Mouse (Mus musculus): ENCODE data around the gene Anapc11. TPM values are rescaled to one million over a fixed set of nuclear protein-coding genes. Genes with fewer than 3 reads are reported as not detected.
A peak's percentile ranks its signal among the peaks of the same experiment; 100 is the strongest.

Anapc11 gene
- polyA plus RNA-seq, 1 experiment from 2014 or later, result 200 TPM

- Histone ChIP-seq H3K4me2 (peak within 1 kb of the TSS; percentile 97), H3K4me3 (peak within 1 kb of the TSS; percentile 65), H3K36me3 (replicated peaks) (peaks cover 6% of the 10 kb centered on the region; the same call in 1 of the 2 replicates), H3K27ac (peak within 1 kb of the TSS; percentile 84), H3K4me1 (peaks cover 37% of the 10 kb centered on the region), H3K9ac (peak within 1 kb of the TSS; percentile 62), H3K27me3 (replicated peaks) (no peaks in the 10 kb centered on the region), H3K9me3 (no peaks in the 10 kb centered on the region)
- WGBS, result 9% methylated on average over 58 of the region's 58 CpGs
- ATAC-seq (replicated peaks), result peak; percentile 89
Observed at GRCm38 (mm10) chr11:120633520-120634343, 35.5 kb downstream of the Anapc11 start, which contains the start of gene Mafg. Gene Mafg, minus strand, starts transcription at chr11:120633600.

- peaks cover 31% of the 10 kb centered on the region for H3K4me1 ChIP-seq
- H3K27ac ChIP-seq, result no peak overlapping the region
- ATAC-seq (replicated peaks), result no peak
- no peaks in the 10 kb centered on the region for H3K27me3 ChIP-seq (replicated peaks)
- no peak overlapping the region for H3K4me3 ChIP-seq
- H3K9ac ChIP-seq, result no peak overlapping the region
- WGBS, result 67% methylated on average over 5 of the region's 5 CpGs
- H3K9me3 ChIP-seq, result no peaks in the 10 kb centered on the region
- H3K4me2 ChIP-seq, result no peak overlapping the region
- H3K36me3 ChIP-seq (replicated peaks), result no peaks in the 10 kb centered on the region
Observed at GRCm38 (mm10) chr11:120634810-120635209, 36.6 kb downstream of the Anapc11 start.

DNA sequence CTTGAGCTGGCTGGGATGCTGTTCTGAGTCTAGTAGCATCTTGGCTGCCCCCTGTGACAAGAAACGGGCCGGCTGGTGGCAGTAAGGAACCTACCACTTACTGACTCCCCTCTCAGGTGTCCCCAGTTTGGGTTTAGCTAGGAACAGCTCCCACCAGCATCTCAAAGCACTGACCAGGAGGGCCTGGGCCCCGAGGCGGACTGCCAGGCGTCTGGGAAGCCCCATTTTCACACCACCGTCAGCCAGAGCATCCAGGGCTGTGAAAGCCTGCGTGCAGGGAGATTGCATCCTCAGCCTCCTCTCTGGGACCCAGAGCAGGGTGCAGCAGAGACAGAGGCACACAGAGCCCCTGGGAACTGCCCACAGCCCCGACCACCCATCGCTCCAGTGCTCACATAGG is 43.0 kb downstream of the Anapc11 start:
- Histone ChIP-seq H3K4me2 (no peak overlapping the region), H3K4me3 (no peak overlapping the region), H3K9ac (no peak overlapping the region), H3K9me3 (no peaks in the 10 kb centered on the region), H3K27me3 (replicated peaks) (no peaks in the 10 kb centered on the region), H3K27ac (no peak overlapping the region), H3K4me1 (peaks cover 14% of the 10 kb centered on the region), H3K36me3 (replicated peaks) (no peaks in the 10 kb centered on the region)
- ATAC-seq (replicated peaks), result no peak
- WGBS, result 66% methylated on average over 9 of the region's 9 CpGs

DNA sequence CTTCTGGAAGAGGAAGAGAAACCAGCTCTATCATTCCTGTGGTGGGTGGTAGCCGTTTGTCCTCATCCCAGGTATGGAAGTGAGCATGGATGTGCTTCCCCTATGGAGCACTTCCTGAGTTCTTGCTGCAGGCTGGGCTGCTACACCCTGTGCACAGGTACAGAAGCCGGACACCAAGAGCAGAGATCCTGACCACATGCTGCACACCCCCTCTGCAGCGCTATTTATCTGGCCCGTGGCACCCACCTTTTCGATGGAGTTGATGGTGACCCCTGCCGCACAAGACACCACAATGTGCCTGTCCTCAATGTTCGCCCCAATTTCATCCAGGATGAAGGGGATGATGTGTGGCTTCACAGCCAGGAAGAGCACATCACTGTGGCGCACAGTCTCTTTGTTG is 43.6 kb downstream of the Anapc11 start:
- Histone ChIP-seq H3K4me1 (peaks cover 14% of the 10 kb centered on the region), H3K9ac (no peak overlapping the region), H3K36me3 (replicated peaks) (no peaks in the 10 kb centered on the region), H3K4me3 (no peak overlapping the region), H3K27me3 (replicated peaks) (peaks cover 3% of the 10 kb centered on the region; the same call in 1 of the 2 replicates), H3K9me3 (no peaks in the 10 kb centered on the region), H3K4me2 (no peak overlapping the region), H3K27ac (no peak overlapping the region)
- ATAC-seq (replicated peaks), result no peak
- 91% methylated on average over 8 of the region's 8 CpGs for WGBS

- Histone ChIP-seq H3K36me3 (replicated peaks) (no peaks in the 10 kb centered on the region), H3K4me2 (peak overlapping the region; percentile 84), H3K4me3 (peak overlapping the region; percentile 46), H3K9me3 (no peaks in the 10 kb centered on the region), H3K4me1 (peaks cover 18% of the 10 kb centered on the region), H3K9ac (peak overlapping the region; percentile 54), H3K27me3 (replicated peaks) (peaks cover 10% of the 10 kb centered on the region; the same call in 1 of the 2 replicates), H3K27ac (peak overlapping the region; percentile 51; the same call in 1 of the 2 replicates)
- ATAC-seq (replicated peaks), result peak; percentile 72
- WGBS, result 2% methylated on average over 18 of the region's 18 CpGs
Observed at GRCm38 (mm10) chr11:120642939-120643600, 44.8 kb downstream of the Anapc11 start.

DNA sequence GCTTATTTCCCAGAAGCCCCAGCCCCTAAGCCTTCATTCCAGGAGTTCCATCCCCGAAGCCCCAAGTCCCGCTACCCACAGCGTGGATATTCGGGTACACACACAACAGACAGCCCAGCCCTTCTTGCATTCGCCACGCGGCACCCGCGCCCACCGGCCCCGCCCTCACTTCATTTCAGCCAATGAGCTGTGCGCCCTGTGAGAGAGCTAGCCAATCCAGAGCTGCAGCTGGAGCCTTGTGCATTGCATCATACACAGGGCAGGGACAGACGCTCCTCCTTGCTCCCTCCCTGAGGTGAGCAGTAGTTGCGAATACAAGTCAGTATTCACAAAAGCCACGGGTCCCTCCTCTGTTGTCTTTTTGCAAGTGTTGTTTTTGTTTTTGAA is 45.4 kb downstream of the Anapc11 start, which contains the start of gene Pycr1:
TSS of gene Pycr1 (minus strand) at position 169 of the 387 bp plus-strand sequence.
- ATAC-seq (replicated peaks), result peak; percentile 99
- Histone ChIP-seq H3K4me1 (peaks cover 21% of the 10 kb centered on the region), H3K36me3 (replicated peaks) (no peaks in the 10 kb centered on the region), H3K4me2 (peak within 1 kb of the TSS; percentile 84), H3K27me3 (replicated peaks) (peaks cover 10% of the 10 kb centered on the region; the same call in 1 of the 2 replicates), H3K9me3 (no peaks in the 10 kb centered on the region), H3K27ac (peak within 1 kb of the TSS; percentile 51; the same call in 1 of the 2 replicates), H3K9ac (peak within 1 kb of the TSS; percentile 54), H3K4me3 (peak within 1 kb of the TSS; percentile 46)
- 0% methylated on average over 15 of the region's 15 CpGs for WGBS

DNA sequence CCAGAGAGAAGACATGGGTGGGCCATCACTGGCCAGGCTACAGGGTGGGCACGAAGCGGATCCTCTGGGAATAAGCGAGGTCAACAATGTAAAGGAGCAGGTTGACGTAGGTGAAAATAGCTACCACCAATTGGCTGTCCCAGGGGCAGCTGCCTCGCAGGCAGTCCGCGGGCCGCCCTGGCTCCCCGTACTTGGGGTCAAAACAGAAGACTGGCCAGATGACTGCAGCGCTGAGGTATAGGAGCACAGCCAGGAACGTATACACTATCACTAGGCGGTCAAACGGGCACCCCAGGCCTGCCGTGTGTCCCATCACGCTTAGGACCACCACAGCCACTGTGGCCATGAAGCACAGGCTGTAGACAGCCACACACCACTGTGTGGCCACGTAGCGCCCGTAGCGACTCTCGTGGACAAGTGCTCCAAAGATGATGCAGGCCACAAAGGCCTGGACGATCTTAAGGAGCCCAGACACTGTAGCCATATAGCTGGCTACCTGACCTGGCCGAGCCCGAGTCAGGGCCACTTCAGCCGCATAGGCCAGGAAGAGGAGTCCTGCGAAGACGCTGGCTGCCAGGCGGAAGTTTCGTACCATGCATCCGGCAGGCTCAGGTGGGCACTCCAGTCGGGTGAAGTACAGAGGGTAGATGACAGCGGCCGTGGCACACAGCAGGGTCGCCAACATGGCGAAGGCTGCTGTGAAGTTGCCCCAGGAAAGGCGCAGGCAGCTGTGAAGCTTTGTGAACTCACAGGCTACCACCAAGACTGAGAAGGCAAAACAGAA is 49.0 kb downstream of the Anapc11 start:
- peaks cover 21% of the 10 kb centered on the region for H3K4me1 ChIP-seq
- no peak overlapping the region for H3K27ac ChIP-seq
- H3K27me3 ChIP-seq (replicated peaks), result peaks cover 10% of the 10 kb centered on the region; the same call in 1 of the 2 replicates
- no peaks in the 10 kb centered on the region for H3K9me3 ChIP-seq
- H3K4me2 ChIP-seq, result 0 out of 2 replicates have a peak overlapping the region, but pooled peaks have one; percentile 50
- H3K9ac ChIP-seq, result no peak overlapping the region
- 82% methylated on average over 35 of the region's 35 CpGs for WGBS
- ATAC-seq (replicated peaks), result no peak
- H3K36me3 ChIP-seq (replicated peaks), result no peaks in the 10 kb centered on the region
- H3K4me3 ChIP-seq, result no peak overlapping the region

- H3K9me3 ChIP-seq, result no peaks in the 10 kb centered on the region
- H3K36me3 ChIP-seq (replicated peaks), result no peaks in the 10 kb centered on the region
- H3K4me2 ChIP-seq, result peak within 1 kb of the TSS; percentile 50
- H3K4me1 ChIP-seq, result peaks cover 14% of the 10 kb centered on the region
- peak within 1 kb of the TSS; percentile 29; the same call in 1 of the 2 replicates for H3K9ac ChIP-seq
- no peak for ATAC-seq (replicated peaks)
- H3K27ac ChIP-seq, result no peak within 1 kb of the TSS
- WGBS, result 8% methylated on average over 13 of the region's 13 CpGs
- H3K4me3 ChIP-seq, result peak within 1 kb of the TSS; percentile 20
- H3K27me3 ChIP-seq (replicated peaks), result peaks cover 10% of the 10 kb centered on the region; the same call in 1 of the 2 replicates
Observed at GRCm38 (mm10) chr11:120648001-120648476, 49.8 kb downstream of the Anapc11 start, which contains the start of gene Myadml2. Gene Myadml2, minus strand, starts transcription at chr11:120648158.

- Histone ChIP-seq H3K9ac (no peak overlapping the region), H3K36me3 (replicated peaks) (no peaks in the 10 kb centered on the region), H3K4me2 (no peak overlapping the region), H3K27ac (no peak overlapping the region), H3K4me3 (no peak overlapping the region), H3K27me3 (replicated peaks) (peaks cover 17% of the 10 kb centered on the region), H3K4me1 (peaks cover 7% of the 10 kb centered on the region), H3K9me3 (no peaks in the 10 kb centered on the region)
- 69% methylated on average over 3 of the region's 3 CpGs for WGBS
- no peak for ATAC-seq (replicated peaks)
Observed at GRCm38 (mm10) chr11:120651872-120652271, 53.7 kb downstream of the Anapc11 start.

DNA sequence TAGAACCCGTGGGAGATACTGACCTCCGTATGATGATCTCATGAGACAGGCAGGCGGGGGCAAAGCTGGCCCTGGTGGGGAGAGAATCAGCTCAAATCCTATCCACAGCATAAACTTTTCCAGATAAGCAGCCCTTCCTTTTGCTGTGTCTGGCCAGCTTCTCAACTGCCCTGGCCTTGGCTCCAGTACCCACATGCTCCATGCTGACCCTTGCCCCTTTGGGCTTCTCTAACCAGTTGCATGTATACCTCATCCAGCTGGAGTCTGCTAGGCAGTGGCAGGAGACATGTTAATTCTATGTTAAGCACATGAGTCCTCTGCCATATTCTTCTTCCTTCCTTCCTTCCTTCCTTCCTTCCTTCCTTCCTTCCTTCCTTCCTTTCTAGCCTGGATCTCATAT is 56.5 kb downstream of the Anapc11 start:
- Histone ChIP-seq H3K9ac (no peak overlapping the region), H3K27ac (no peak overlapping the region), H3K4me3 (no peak overlapping the region), H3K27me3 (replicated peaks) (peaks cover 39% of the 10 kb centered on the region), H3K4me1 (peaks cover 5% of the 10 kb centered on the region), H3K9me3 (no peaks in the 10 kb centered on the region), H3K4me2 (no peak overlapping the region), H3K36me3 (replicated peaks) (no peaks in the 10 kb centered on the region)
- WGBS, result 69% methylated on average over 3 of the region's 3 CpGs
- ATAC-seq (replicated peaks), result no peak

DNA sequence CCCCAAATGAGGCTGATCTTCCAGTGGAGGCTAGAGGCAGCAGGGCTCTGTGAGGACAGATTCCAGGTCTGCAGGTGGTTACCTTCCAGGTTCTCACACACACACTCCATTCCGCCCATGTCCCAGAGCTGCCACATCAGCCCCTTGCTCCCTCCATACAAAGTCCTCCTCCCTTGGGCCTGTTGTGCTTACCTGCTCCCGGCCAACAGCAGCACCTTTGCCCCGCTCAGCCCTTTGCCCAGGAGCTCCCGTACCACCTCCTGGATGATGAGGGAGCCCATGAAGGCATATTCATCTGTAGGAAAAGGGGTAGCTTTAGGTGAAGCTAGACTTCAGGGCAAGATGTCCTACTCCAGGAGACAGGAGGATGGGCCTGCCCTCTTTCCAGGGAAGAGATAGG is 59.1 kb downstream of the Anapc11 start:
- WGBS, result 88% methylated on average over 4 of the region's 4 CpGs
- H3K27me3 ChIP-seq (replicated peaks), result peaks cover 64% of the 10 kb centered on the region
- H3K27ac ChIP-seq, result no peak overlapping the region
- no peak overlapping the region for H3K4me3 ChIP-seq
- peaks cover 22% of the 10 kb centered on the region for H3K4me1 ChIP-seq
- no peak for ATAC-seq (replicated peaks)
- H3K4me2 ChIP-seq, result no peak overlapping the region
- H3K36me3 ChIP-seq (replicated peaks), result no peaks in the 10 kb centered on the region
- no peaks in the 10 kb centered on the region for H3K9me3 ChIP-seq
- no peak overlapping the region for H3K9ac ChIP-seq
